In the genomic region with DNA sequence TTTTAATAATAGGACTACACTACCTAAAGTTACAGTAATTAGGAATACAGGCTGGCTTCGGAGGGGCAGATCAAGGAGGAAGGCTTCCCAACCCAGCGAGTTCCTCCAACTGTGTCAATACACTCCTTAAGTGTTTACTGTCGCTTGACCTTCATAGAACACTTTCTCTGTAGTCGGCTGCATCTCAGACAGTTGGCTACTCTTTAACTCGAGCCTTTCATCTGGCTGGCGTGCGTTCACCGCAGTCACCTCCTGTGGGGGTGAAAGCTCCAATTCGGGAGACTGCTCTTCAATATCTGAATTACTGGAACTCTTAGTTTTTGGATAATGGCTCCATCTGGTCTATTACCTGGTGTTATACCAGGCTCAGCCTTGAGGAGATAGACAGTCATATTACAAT, we compare ENCODE assay signal across 12 mouse cellular contexts. TPM values are rescaled to one million over a fixed set of nuclear protein-coding genes. Genes with fewer than 3 reads are reported as not detected.
DNase-seq lines count a peak whose midpoint lies in the region; ATAC-seq and TF ChIP-seq lines count a peak whose summit lies in the region.
"Had no signal": no experiment of that assay in that cellular context is flagged by ENCODE, and none has a peak within 500 bp of the region (broad histone marks: within the 10 kb centered on the region; RNA-seq: fewer than 3 reads in every experiment).

No protein-coding gene starts in this region.

- TF ChIP-seq CTCF in intestine, postnatal 0 days (IDR thresholded peaks at IDR 0.05; ENCODE audit: low read depth) = no peak

- H3K4me2 ChIP-seq in intestine, embryonic 15.5 days (replicated peaks) = 0 out of 2 replicates have a peak overlapping the region, but pooled peaks have one; percentile 7
- no peak overlapping the region for H3K4me2 ChIP-seq in intestine, postnatal 0 days (replicated peaks; ENCODE audit: low read depth)
- no peak overlapping the region for H3K4me2 ChIP-seq in neural tube, embryonic 15.5 days

- H3K9ac ChIP-seq in intestine, embryonic 15.5 days = no peak overlapping the region
- H3K9ac ChIP-seq in intestine, postnatal 0 days (ENCODE audit: low read depth, low read length) = no peak overlapping the region
- no peak overlapping the region for H3K9ac ChIP-seq in neural tube, embryonic 15.5 days (replicated peaks)

- 51% methylated on average over 9 of the region's 9 CpGs for WGBS in intestine, embryonic 15.5 days
- WGBS in intestine, postnatal 0 days = 35% methylated on average over 9 of the region's 9 CpGs
- WGBS in neural tube, embryonic 15.5 days = 35% methylated on average over 9 of the region's 9 CpGs

- H3K36me3 ChIP-seq in intestine, embryonic 15.5 days = no peaks in the 10 kb centered on the region
- no peaks in the 10 kb centered on the region for H3K36me3 ChIP-seq in intestine, postnatal 0 days (ENCODE audit: control insufficient read depth, insufficient read depth)
- H3K36me3 ChIP-seq in neural tube, embryonic 15.5 days = peaks cover 6% of the 10 kb centered on the region; the same call in 1 of the 2 replicates

- ATAC-seq in intestine, embryonic 15.5 days = no peak
- ATAC-seq in intestine, postnatal 0 days = no peak
- 0 out of 2 replicates have a peak, but pooled peaks have one; percentile 29 for ATAC-seq in neural tube, embryonic 15.5 days (ENCODE audit: low FRiP score)
- ATAC-seq in megakaryocyte-erythroid progenitor cell, adult 5-6 weeks (replicated peaks; ENCODE audit: low FRiP score, low TSS enrichment, poor library complexity, severe bottlenecking) = no peak

- no peak overlapping the region for H3K27ac ChIP-seq in intestine, embryonic 15.5 days
- no peak overlapping the region for H3K27ac ChIP-seq in intestine, postnatal 0 days (ENCODE audit: low read depth, low read length)
- H3K27ac ChIP-seq in neural tube, embryonic 15.5 days (replicated peaks) = no peak overlapping the region
- H3K27ac ChIP-seq: stomach, postnatal 0 days had no signal

- no peak overlapping the region for H3K4me3 ChIP-seq in intestine, embryonic 15.5 days (replicated peaks)
- H3K4me3 ChIP-seq in intestine, postnatal 0 days (ENCODE audit: low read depth, low read length) = no peak overlapping the region
- no peak overlapping the region for H3K4me3 ChIP-seq in neural tube, embryonic 15.5 days (replicated peaks)

- H3K9me3 ChIP-seq in intestine, embryonic 15.5 days = no peaks in the 10 kb centered on the region
- H3K9me3 ChIP-seq in intestine, postnatal 0 days (ENCODE audit: control insufficient read depth) = no peaks in the 10 kb centered on the region
- H3K9me3 ChIP-seq in neural tube, embryonic 15.5 days (replicated peaks) = no peaks in the 10 kb centered on the region
- H3K9me3 ChIP-seq: forebrain, embryonic 13.5 days; heart, embryonic 12.5 days; neural tube, embryonic 13.5 days had no signal

- no peak for DNase-seq in neural tube, embryonic 10.5 days (ENCODE audit: extremely low spot score, low spot score)
- peak; percentile 40 to 63 for DNase-seq in kidney, postnatal 25 days
- DNase-seq in left cerebral cortex, adult 9 months (ENCODE audit: low spot score in 2 of 2) = no peak
- no peak for DNase-seq in MN1 (ENCODE audit: low spot score)

- no peaks in the 10 kb centered on the region for H3K27me3 ChIP-seq in intestine, embryonic 15.5 days (replicated peaks)
- H3K27me3 ChIP-seq in intestine, postnatal 0 days (replicated peaks; ENCODE audit: control insufficient read depth, insufficient read depth, low read length) = no peaks in the 10 kb centered on the region
- no peaks in the 10 kb centered on the region for H3K27me3 ChIP-seq in neural tube, embryonic 15.5 days (replicated peaks)
- H3K27me3 ChIP-seq: forebrain, embryonic 13.5 days; heart, embryonic 12.5 days; neural tube, embryonic 13.5 days had no signal

- H3K4me1 ChIP-seq in intestine, embryonic 15.5 days (replicated peaks) = peaks cover 12% of the 10 kb centered on the region; the same call in 1 of the 2 replicates
- H3K4me1 ChIP-seq in intestine, postnatal 0 days (replicated peaks; ENCODE audit: control insufficient read depth, insufficient read depth, low read length) = no peaks in the 10 kb centered on the region
- H3K4me1 ChIP-seq in neural tube, embryonic 15.5 days = peaks cover 18% of the 10 kb centered on the region

RNA-seq across cellular contexts. Expression of a gene that starts 10.3 kb away (rescaled TPM):
- 60.0 and 66.6 TPM in 2 replicates for polyA plus RNA-seq in intestine, embryonic 15.5 days (2015; fragmentation: Nextera tagmentation; extraction: Ambion mirVana)
- 58.4 and 63.1 TPM in 2 replicates for polyA plus RNA-seq in intestine, postnatal 0 days (2015; fragmentation: Nextera tagmentation; extraction: Ambion mirVana)
- polyA plus RNA-seq in neural tube, embryonic 15.5 days (2015; fragmentation: Nextera tagmentation; extraction: Ambion mirVana) = 33.8 and 39.3 TPM in 2 replicates
- total RNA-seq in megakaryocyte-erythroid progenitor cell, adult 5-6 weeks (2014; fragmentation: Nextera tagmentation) = 33.2 and 36.9 TPM in 2 replicates
- total RNA-seq in megakaryocyte-erythroid progenitor cell, adult 5-6 weeks (2017) = 37.6 and 42.0 TPM in 2 replicates

RNA-seq across cellular contexts. Expression of a gene that starts 10.5 kb away (rescaled TPM):
- 101 and 105 TPM in 2 replicates for polyA plus RNA-seq in intestine, embryonic 15.5 days (2015; fragmentation: Nextera tagmentation; extraction: Ambion mirVana)
- polyA plus RNA-seq in intestine, postnatal 0 days (2015; fragmentation: Nextera tagmentation; extraction: Ambion mirVana) = 40.4 and 45.9 TPM in 2 replicates
- 149 and 153 TPM in 2 replicates for polyA plus RNA-seq in neural tube, embryonic 15.5 days (2015; fragmentation: Nextera tagmentation; extraction: Ambion mirVana)
- 24.5 and 40.3 TPM in 2 replicates for total RNA-seq in megakaryocyte-erythroid progenitor cell, adult 5-6 weeks (2014; fragmentation: Nextera tagmentation)
- 4.0 and 9.3 TPM in 2 replicates for total RNA-seq in megakaryocyte-erythroid progenitor cell, adult 5-6 weeks (2017)

Comparison
In these comparisons a context has a peak if more than half of its experiments do, and no peak if none do; other contexts are left out.
1. DNase-seq: peak in kidney, postnatal 25 days (2 of 2); none in neural tube, embryonic 10.5 days (single experiment), left cerebral cortex, adult 9 months (0 of 2) and MN1 (single experiment).